Mouse (Mus musculus) T-cell, adult 2 months (primary cell): Measurements from ENCODE around the gene Klc1.
"Not testable (repeated sequence)": the region's sequence is repeated elsewhere in the genome, so short reads cannot be mapped to it uniquely, and the experiment has no call there.

Experiments
- DNase-seq: peaks from one replicate; pipeline ENCODE4 v3.0.0; 2022; ENCODE audit warnings: low spot score

The Klc1 gene

GRCm38 (mm10) chr12:111758381-111759175, at the start of gene Klc1:
TSS of gene Klc1 (plus strand) at chr12:111758849.
- DNase-seq = peak; percentile 70

GRCm38 (mm10) chr12:111710091-111710490, 48.6 kb upstream of the Klc1 start:
- no peak for DNase-seq

GRCm38 (mm10) chr12:111712476-111712875, 46.2 kb upstream of the Klc1 start:
- DNase-seq = peak; percentile 21

GRCm38 (mm10) chr12:111713004-111713651, 45.5 kb upstream of the Klc1 start, which contains the start of the genes Bag5 and Apopt1:
TSS of gene Bag5 (minus strand) at chr12:111713257.
TSS of gene Apopt1 (plus strand) at chr12:111713261.
- peak; percentile 94 for DNase-seq

- not testable (repeated sequence) for DNase-seq
These were observed 44.8 kb upstream of the Klc1 start for GRCm38 (mm10) chr12:111713880-111714279.

GRCm38 (mm10) chr12:111716505-111716904, 42.1 kb upstream of the Klc1 start:
- no peak for DNase-seq

GRCm38 (mm10) chr12:111718656-111719055, 40.0 kb upstream of the Klc1 start:
- DNase-seq = no peak

- DNase-seq = no peak
These were observed 38.4 kb upstream of the Klc1 start for GRCm38 (mm10) chr12:111720222-111720621.

GRCm38 (mm10) chr12:111722654-111723053, 36.0 kb upstream of the Klc1 start:
- no peak for DNase-seq

GRCm38 (mm10) chr12:111724638-111725337, 33.9 kb upstream of the Klc1 start:
- DNase-seq = no peak

- no peak for DNase-seq
These were observed 33.1 kb upstream of the Klc1 start for GRCm38 (mm10) chr12:111725338-111726121.

GRCm38 (mm10) chr12:111726122-111726463, 32.6 kb upstream of the Klc1 start:
- no peak for DNase-seq

GRCm38 (mm10) chr12:111727956-111728355, 30.7 kb upstream of the Klc1 start:
- DNase-seq = no peak

GRCm38 (mm10) chr12:111731822-111732807, 26.5 kb upstream of the Klc1 start:
- peak; percentile 83 for DNase-seq

GRCm38 (mm10) chr12:111732921-111733320, 25.7 kb upstream of the Klc1 start:
- DNase-seq = no peak

- no peak for DNase-seq
These were observed 23.7 kb upstream of the Klc1 start for GRCm38 (mm10) chr12:111734912-111735311.

GRCm38 (mm10) chr12:111736676-111737075, 22.0 kb upstream of the Klc1 start:
- not testable (repeated sequence) for DNase-seq

GRCm38 (mm10) chr12:111737370-111737769, 21.3 kb upstream of the Klc1 start:
- no peak for DNase-seq

GRCm38 (mm10) chr12:111738754-111739153, 19.9 kb upstream of the Klc1 start:
- DNase-seq = peak; percentile 13

GRCm38 (mm10) chr12:111741338-111741737, 17.3 kb upstream of the Klc1 start:
- no peak for DNase-seq

- DNase-seq = no peak
These were observed 15.2 kb upstream of the Klc1 start for GRCm38 (mm10) chr12:111743419-111743818.
